Mouse (Mus musculus) midbrain, postnatal 0 days (tissue): ENCODE measurements around the gene Plch1. TPM values are rescaled to one million over a fixed set of nuclear protein-coding genes. Genes with fewer than 3 reads are reported as not detected.
A peak's percentile ranks its signal among the peaks of the same experiment; 100 is the strongest.

ENCODE experiments used
- ATAC-seq: fragments of 200-750 bp; cut with Nextera tagmentation; 2 replicates; pipeline ENCODE4 v1.8.0; 2017; ENCODE audit warnings: moderate number of reproducible peaks, mild to moderate bottlenecking, moderate TSS enrichment, moderate library complexity; ENCODE audit not compliant: low FRiP score
- DNase-seq: peaks from one replicate; pipeline ENCODE4 v3.0.0-alpha.2; 2015; ENCODE audit warnings: low spot score
- H3K27ac ChIP-seq: fragments of 300-500 bp; sonication (generic); 2 replicates; pipeline ENCODE4 v1.5.1; 2014; ENCODE audit warnings: low read depth, mild to moderate bottlenecking, low read length, mixed read lengths
- H3K27me3 ChIP-seq: fragments of 300-500 bp; sonication (generic); 2 replicates; pipeline ENCODE4 v1.6.1; 2014; ENCODE audit warnings: low read length, control low read depth, mixed read lengths; ENCODE audit not compliant: insufficient read depth
- H3K36me3 ChIP-seq: fragments of 300-500 bp; sonication (generic); 2 replicates; pipeline ENCODE4 v1.6.1; 2014; ENCODE audit warnings: low read length, control low read depth, mixed read lengths; ENCODE audit not compliant: insufficient read depth
- H3K4me1 ChIP-seq: fragments of 300-500 bp; sonication (generic); 2 replicates; pipeline ENCODE4 v1.6.1; 2014; ENCODE audit warnings: mild to moderate bottlenecking, control low read depth, antibody characterized with exemption, low read length, mixed read lengths; ENCODE audit not compliant: insufficient read depth
- H3K4me2 ChIP-seq: fragments of 300-500 bp; sonication (generic); 2 replicates; pipeline ENCODE4 v1.6.1; 2014; ENCODE audit warnings: low read depth, mild to moderate bottlenecking, low read length, mixed read lengths; ENCODE audit not compliant: poor library complexity, severe bottlenecking
- H3K4me3 ChIP-seq: fragments of 300-500 bp; sonication (generic); 2 replicates; pipeline ENCODE4 v1.5.1; 2014; ENCODE audit warnings: low read depth, mild to moderate bottlenecking, low read length, moderate library complexity
- H3K9ac ChIP-seq: fragments of 300-500 bp; sonication (generic); replicated peaks from 2 replicates; pipeline ENCODE4 v1.6.1; 2014; ENCODE audit warnings: mild to moderate bottlenecking, low read length, moderate library complexity, mixed read lengths; ENCODE audit not compliant: poor library complexity, severe bottlenecking
- H3K9me3 ChIP-seq: fragments of 300-500 bp; sonication (generic); 2 replicates; pipeline ENCODE4 v1.6.1; 2016; ENCODE audit warnings: low read length, control low read depth
- CTCF ChIP-seq: IDR thresholded peaks from 2 replicates; pipeline ENCODE4 v1.5.1; 2016; ENCODE audit warnings: antibody characterized with exemption, mild to moderate bottlenecking
- WGBS: fragments of 180-500 bp; shearing (Covaris S2); extraction: QIAGEN DNeasy Blood & Tissue Kit; methylation state at CpG from one replicate; pipeline ENCODE4 v1.1.7; 2014; 5-methylcytosine and 5-hydroxymethylcytosine counted together
- polyA plus RNA-seq: library from polyadenylated mRNA; unstranded; fragments of >200 nt; fragmentation: Nextera tagmentation; extraction: Ambion mirVana; gene quantifications from 2 replicates; pipeline ENCODE4 v1.2.1, GENCODE M21; 2015
- total RNA-seq: library from RNA; depleted of rRNA; stranded (reverse); fragments of >200 nt; gene quantifications from 2 replicates; pipeline ENCODE4 v1.2.3, GENCODE M21; 2014; rRNA removed

Plch1 gene
- total and polyA plus RNA-seq, 2 experiments from 2014 or later, result 5.4 to 23.5 TPM

- Histone ChIP-seq H3K4me2 (no peak overlapping the region), H3K27me3 (no peaks in the 10 kb centered on the region), H3K27ac (peak overlapping the region; percentile 13; the same call in 1 of the 2 replicates), H3K4me3 (no peak overlapping the region), H3K9ac (no peak overlapping the region), H3K4me1 (no peaks in the 10 kb centered on the region), H3K36me3 (no peaks in the 10 kb centered on the region), H3K9me3 (no peaks in the 10 kb centered on the region)
- TF ChIP-seq CTCF, result no peak
- ATAC-seq, result peak; percentile 14; the same call in 1 of the 2 replicates
- no peak for DNase-seq
- 50% methylated on average over 4 of the region's 4 CpGs for WGBS
Observed at GRCm38 (mm10) chr3:63726667-63727342, 172.5 kb downstream of the Plch1 start.

- Histone ChIP-seq H3K4me2 (no peak overlapping the region), H3K4me3 (no peak overlapping the region), H3K4me1 (no peaks in the 10 kb centered on the region), H3K27ac (no peak overlapping the region), H3K36me3 (no peaks in the 10 kb centered on the region), H3K9ac (no peak overlapping the region), H3K9me3 (no peaks in the 10 kb centered on the region), H3K27me3 (no peaks in the 10 kb centered on the region)
- 82% methylated on average over 2 of the region's 2 CpGs for WGBS
- DNase-seq (no peak), ATAC-seq (no peak)
- no peak for TF ChIP-seq CTCF
Observed at GRCm38 (mm10) chr3:63693694-63694093, 205.6 kb downstream of the Plch1 start.

GRCm38 (mm10) chr3:63692727-63693126 is 206.5 kb downstream of the Plch1 start:
- H3K9ac ChIP-seq, result no peak overlapping the region
- DNase-seq, result no peak
- H3K4me3 ChIP-seq, result no peak overlapping the region
- WGBS, result 73% methylated on average over 4 of the region's 4 CpGs
- H3K36me3 ChIP-seq, result no peaks in the 10 kb centered on the region
- no peak overlapping the region for H3K4me2 ChIP-seq
- ATAC-seq, result no peak
- TF ChIP-seq CTCF, result no peak
- no peaks in the 10 kb centered on the region for H3K9me3 ChIP-seq
- H3K27me3 ChIP-seq, result no peaks in the 10 kb centered on the region
- H3K27ac ChIP-seq, result no peak overlapping the region
- no peaks in the 10 kb centered on the region for H3K4me1 ChIP-seq

- no peaks in the 10 kb centered on the region for H3K4me1 ChIP-seq
- no peaks in the 10 kb centered on the region for H3K27me3 ChIP-seq
- no peak overlapping the region for H3K9ac ChIP-seq
- no peak overlapping the region for H3K4me3 ChIP-seq
- WGBS, result 62% methylated on average over 4 of the region's 4 CpGs
- no peak for ATAC-seq
- no peaks in the 10 kb centered on the region for H3K36me3 ChIP-seq
- no peaks in the 10 kb centered on the region for H3K9me3 ChIP-seq
- H3K27ac ChIP-seq, result no peak overlapping the region
- TF ChIP-seq CTCF, result no peak
- no peak for DNase-seq
- no peak overlapping the region for H3K4me2 ChIP-seq
Observed at GRCm38 (mm10) chr3:63668779-63669178, 230.5 kb downstream of the Plch1 start.

GRCm38 (mm10) chr3:63665307-63665706 is 234.0 kb downstream of the Plch1 start:
- H3K4me3 ChIP-seq, result no peak overlapping the region
- no peaks in the 10 kb centered on the region for H3K36me3 ChIP-seq
- H3K27me3 ChIP-seq, result no peaks in the 10 kb centered on the region
- H3K4me2 ChIP-seq, result no peak overlapping the region
- no peak for TF ChIP-seq CTCF
- no peaks in the 10 kb centered on the region for H3K9me3 ChIP-seq
- ATAC-seq, result no peak
- no peak overlapping the region for H3K27ac ChIP-seq
- no peak for DNase-seq
- 65% methylated on average over 3 of the region's 3 CpGs for WGBS
- H3K4me1 ChIP-seq, result no peaks in the 10 kb centered on the region
- H3K9ac ChIP-seq, result no peak overlapping the region

- H3K4me2 ChIP-seq, result no peak overlapping the region
- 42% methylated on average over 6 of the region's 6 CpGs for WGBS
- no peaks in the 10 kb centered on the region for H3K27me3 ChIP-seq
- H3K27ac ChIP-seq, result no peak overlapping the region; the same call in 1 of the 2 replicates
- TF ChIP-seq CTCF, result no peak
- no peaks in the 10 kb centered on the region for H3K9me3 ChIP-seq
- peak; percentile 71 for DNase-seq
- H3K4me1 ChIP-seq, result no peaks in the 10 kb centered on the region
- no peak overlapping the region for H3K9ac ChIP-seq
- ATAC-seq, result peak; percentile 72; the same call in 1 of the 2 replicates
- H3K36me3 ChIP-seq, result no peaks in the 10 kb centered on the region
- no peak overlapping the region for H3K4me3 ChIP-seq
Observed at GRCm38 (mm10) chr3:63664575-63665243, 234.6 kb downstream of the Plch1 start.

Other genes starting within 250 kb of the Plch1 start
- gene E130311K13Rik, start 30.0 kb upstream of the Plch1 start, total RNA-seq, result 10.3 and 10.6 TPM in 2 replicates
- gene E130311K13Rik, start 30.0 kb upstream of the Plch1 start, polyA plus RNA-seq, result 10.9 and 11.6 TPM in 2 replicates
- gene Slc33a1, start 65.3 kb upstream of the Plch1 start, total RNA-seq, result 51.7 and 54.5 TPM in 2 replicates
- gene Slc33a1, start 65.3 kb upstream of the Plch1 start, polyA plus RNA-seq, result 15.7 and 16.0 TPM in 2 replicates
- gene Gmps, start 76.6 kb upstream of the Plch1 start, total RNA-seq, result 40.9 and 57.9 TPM in 2 replicates
- gene Gmps, start 76.6 kb upstream of the Plch1 start, polyA plus RNA-seq, result 40.7 and 46.2 TPM in 2 replicates
- gene Vmn2r1, start 182.1 kb upstream of the Plch1 start, total RNA-seq, result 0.49 and 0.85 TPM in 2 replicates
- 0.09 and 0.14 TPM in 2 replicates for gene Vmn2r1, start 182.1 kb upstream of the Plch1 start, polyA plus RNA-seq
- gene Vmn2r2, start 242.5 kb upstream of the Plch1 start, total RNA-seq, result 0.52 TPM in 1 of 2 replicates, not detected in the other
- gene Vmn2r2, start 242.5 kb upstream of the Plch1 start, polyA plus RNA-seq, result 0.04 TPM in 1 of 2 replicates, not detected in the other